Mouse (Mus musculus): ENCODE data around the gene Arvcf. TPM values are rescaled to one million over a fixed set of nuclear protein-coding genes. Genes with fewer than 3 reads are reported as not detected.

Arvcf gene
- polyA plus RNA-seq (2015; fragmentation: Nextera tagmentation; extraction: Ambion mirVana) = 20.0 and 20.6 TPM in 2 replicates

DNA sequence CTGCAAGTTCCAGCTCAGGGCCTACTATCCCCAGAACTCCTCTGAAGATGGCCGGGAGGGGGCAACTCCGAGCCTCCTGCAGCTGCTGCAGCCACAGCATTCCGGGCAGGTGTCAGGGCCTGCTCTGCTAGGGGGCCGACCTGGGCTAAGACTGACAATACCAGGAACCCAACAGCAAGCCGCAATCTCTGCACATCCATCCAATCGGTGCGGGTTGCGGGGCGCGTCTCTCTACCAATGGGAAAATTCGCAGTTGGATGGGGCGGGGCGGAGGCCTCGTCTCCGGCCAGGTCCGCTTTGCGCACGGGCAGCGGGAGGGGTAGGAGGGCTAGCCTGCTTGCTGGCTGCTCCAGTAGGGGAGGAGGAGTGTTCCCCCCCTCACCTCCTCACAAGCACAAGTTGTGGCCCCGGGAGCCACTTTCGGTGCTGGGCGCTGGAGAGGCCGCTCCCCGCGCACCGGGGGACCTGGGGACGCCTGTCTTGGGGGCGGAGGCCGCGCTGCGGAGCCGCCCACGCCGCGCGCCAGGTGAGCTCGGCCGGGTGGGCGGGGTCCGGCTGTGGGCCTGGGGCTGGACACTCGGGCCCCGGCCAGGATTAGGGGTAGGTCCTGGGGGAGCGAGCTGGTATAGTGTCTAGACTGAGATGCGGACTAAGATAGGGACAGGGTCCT lies at the start of gene Arvcf, which contains the start of gene Tango2:
Gene Arvcf, plus strand, starts transcription at position 252 of the 670 bp plus-strand sequence.
Gene Tango2, minus strand, starts transcription at position 173 of the 670 bp plus-strand sequence.
- peak; percentile 89 for ATAC-seq (replicated peaks; ENCODE audit: low FRiP score, low read depth)
- TF ChIP-seq CTCF (IDR thresholded peaks at IDR 0.05; ENCODE audit: low read depth) = peak; percentile 67
- no peaks in the 10 kb centered on the region for H3K4me1 ChIP-seq (replicated peaks; ENCODE audit: insufficient read depth, low read length)
- no peaks in the 10 kb centered on the region for H3K9me3 ChIP-seq (replicated peaks; ENCODE audit: low read length)
- under 1% methylated on average over 38 of the region's 44 CpGs for WGBS
- H3K36me3 ChIP-seq (ENCODE audit: insufficient read depth, low read length) = no peaks in the 10 kb centered on the region
- peak; percentile 96 for DNase-seq (ENCODE audit: low spot score)
- peak within 1 kb of the TSS; percentile 100 for H3K4me2 ChIP-seq (ENCODE audit: low read length)
- peak within 1 kb of the TSS; percentile 60 for H3K4me3 ChIP-seq (replicated peaks; ENCODE audit: low read depth, low read length)
- H3K9ac ChIP-seq (ENCODE audit: low read depth, low read length) = peak within 1 kb of the TSS; percentile 65
- peaks cover 6% of the 10 kb centered on the region; the same call in 1 of the 2 replicates for H3K27me3 ChIP-seq (ENCODE audit: insufficient read depth, low read length)
- no peak within 1 kb of the TSS for H3K27ac ChIP-seq

DNA sequence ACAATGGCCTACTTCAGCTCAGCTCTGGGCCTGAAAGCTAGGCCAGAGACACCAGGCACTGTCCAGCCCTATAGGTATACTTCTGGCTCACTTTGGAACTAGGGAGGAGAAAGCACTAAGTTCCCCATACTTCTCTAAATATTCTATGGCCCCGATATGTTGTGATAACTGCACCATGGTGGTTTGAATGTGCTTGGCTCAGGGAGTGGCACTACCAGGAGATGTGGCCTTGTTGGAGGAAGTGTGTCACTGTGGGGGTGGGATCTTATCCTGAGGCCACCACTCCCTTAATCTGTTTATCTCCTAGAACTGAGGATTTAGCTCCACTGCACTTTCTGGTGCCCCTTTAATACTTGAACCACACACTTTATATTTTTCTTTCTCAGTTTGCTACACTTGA lies 39.8 kb upstream of the Arvcf start:
- Histone ChIP-seq H3K9me3 (replicated peaks; ENCODE audit: low read length) (no peaks in the 10 kb centered on the region), H3K4me3 (replicated peaks; ENCODE audit: low read depth, low read length) (no peak overlapping the region), H3K36me3 (ENCODE audit: insufficient read depth, low read length) (peaks cover 3% of the 10 kb centered on the region; the same call in 1 of the 2 replicates), H3K27me3 (ENCODE audit: insufficient read depth, low read length) (no peaks in the 10 kb centered on the region), H3K9ac (ENCODE audit: low read depth, low read length) (no peak overlapping the region), H3K4me1 (replicated peaks; ENCODE audit: insufficient read depth, low read length) (no peaks in the 10 kb centered on the region), H3K4me2 (ENCODE audit: low read length) (no peak overlapping the region), H3K27ac (no peak overlapping the region)
- DNase-seq (ENCODE audit: low spot score) (no peak), ATAC-seq (replicated peaks; ENCODE audit: low FRiP score, low read depth) (no peak)
- TF ChIP-seq CTCF (IDR thresholded peaks at IDR 0.05; ENCODE audit: low read depth) = no peak
- 92% methylated on average over 1 of the region's 1 CpGs for WGBS

DNA sequence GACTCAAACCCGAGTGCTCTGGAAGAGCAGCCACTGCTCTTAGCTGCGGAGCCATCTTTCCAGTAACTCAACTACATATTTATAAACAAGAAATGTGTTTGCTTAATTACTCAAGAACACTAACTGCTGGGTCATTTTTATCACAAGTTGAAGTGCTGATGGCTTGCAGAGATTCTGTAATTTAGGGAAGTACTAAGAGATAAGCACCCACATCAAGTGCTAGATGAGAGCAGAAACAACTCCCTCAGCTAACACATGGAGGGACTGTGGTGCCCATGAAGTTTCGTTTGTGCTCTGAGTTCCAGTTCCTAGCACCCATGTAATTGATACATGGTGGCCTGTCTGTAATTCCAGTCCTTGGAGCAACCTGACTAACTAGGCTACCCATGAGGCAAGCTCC lies 29.0 kb upstream of the Arvcf start:
- Histone ChIP-seq H3K4me1 (replicated peaks; ENCODE audit: insufficient read depth, low read length) (no peaks in the 10 kb centered on the region), H3K4me2 (ENCODE audit: low read length) (no peak overlapping the region), H3K4me3 (replicated peaks; ENCODE audit: low read depth, low read length) (no peak overlapping the region), H3K9me3 (replicated peaks; ENCODE audit: low read length) (no peaks in the 10 kb centered on the region), H3K9ac (ENCODE audit: low read depth, low read length) (no peak overlapping the region), H3K27me3 (ENCODE audit: insufficient read depth, low read length) (no peaks in the 10 kb centered on the region), H3K27ac (no peak overlapping the region), H3K36me3 (ENCODE audit: insufficient read depth, low read length) (no peaks in the 10 kb centered on the region)
- 76% methylated on average over 3 of the region's 3 CpGs for WGBS
- ATAC-seq (replicated peaks; ENCODE audit: low FRiP score, low read depth) = no peak
- DNase-seq (ENCODE audit: low spot score) = no peak
- no peak for TF ChIP-seq CTCF (IDR thresholded peaks at IDR 0.05; ENCODE audit: low read depth)

DNA sequence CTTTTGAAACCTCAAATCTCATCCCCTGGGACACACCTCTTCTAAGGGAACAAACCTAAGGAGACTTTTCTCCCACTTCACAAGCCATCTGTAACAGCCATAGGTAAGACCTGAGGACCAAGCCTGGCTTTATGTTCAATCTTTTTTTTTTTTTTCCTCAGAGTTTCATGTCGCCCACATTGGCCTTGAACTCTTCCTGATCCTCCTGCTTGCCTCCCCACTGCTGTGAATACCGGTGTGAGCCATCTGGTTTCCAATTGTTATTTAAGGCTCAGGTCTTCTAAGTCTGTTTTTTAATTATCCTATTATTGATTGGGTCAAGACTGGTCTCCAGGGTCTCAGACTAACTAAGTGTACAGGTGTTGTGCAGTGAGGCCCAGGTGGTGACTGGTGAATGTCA lies 26.5 kb upstream of the Arvcf start:
- H3K36me3 ChIP-seq (ENCODE audit: insufficient read depth, low read length) = no peaks in the 10 kb centered on the region
- no peak overlapping the region for H3K9ac ChIP-seq (ENCODE audit: low read depth, low read length)
- no peak overlapping the region for H3K4me3 ChIP-seq (replicated peaks; ENCODE audit: low read depth, low read length)
- 84% methylated on average over 2 of the region's 2 CpGs for WGBS
- H3K9me3 ChIP-seq (replicated peaks; ENCODE audit: low read length) = no peaks in the 10 kb centered on the region
- ATAC-seq (replicated peaks; ENCODE audit: low FRiP score, low read depth) = no peak
- H3K27ac ChIP-seq = no peak overlapping the region
- DNase-seq (ENCODE audit: low spot score) = no peak
- TF ChIP-seq CTCF (IDR thresholded peaks at IDR 0.05; ENCODE audit: low read depth) = no peak
- no peak overlapping the region for H3K4me2 ChIP-seq (ENCODE audit: low read length)
- H3K27me3 ChIP-seq (ENCODE audit: insufficient read depth, low read length) = no peaks in the 10 kb centered on the region
- no peaks in the 10 kb centered on the region for H3K4me1 ChIP-seq (replicated peaks; ENCODE audit: insufficient read depth, low read length)

DNA sequence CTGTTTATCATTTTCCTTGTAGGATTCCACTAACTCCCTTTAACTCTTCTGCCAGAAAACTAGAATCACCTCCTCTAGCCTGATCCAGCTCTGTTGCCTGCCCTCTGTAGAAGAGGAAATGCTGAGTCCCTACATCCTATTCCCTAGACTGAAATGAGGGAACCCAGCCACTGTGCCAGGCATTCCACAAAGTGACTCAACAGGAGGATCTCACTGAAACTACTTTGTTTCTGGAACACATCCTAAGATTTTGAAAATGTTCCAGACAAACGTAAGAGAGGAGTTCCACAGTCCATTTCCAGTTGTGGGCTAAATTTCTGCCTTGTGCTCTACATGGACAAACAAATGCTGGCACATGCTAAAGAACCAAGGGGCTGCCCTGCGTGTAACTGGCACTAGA lies 24.5 kb upstream of the Arvcf start:
- Histone ChIP-seq H3K27ac (no peak overlapping the region), H3K9me3 (replicated peaks; ENCODE audit: low read length) (no peaks in the 10 kb centered on the region), H3K4me1 (replicated peaks; ENCODE audit: insufficient read depth, low read length) (no peaks in the 10 kb centered on the region), H3K4me3 (replicated peaks; ENCODE audit: low read depth, low read length) (no peak overlapping the region), H3K27me3 (ENCODE audit: insufficient read depth, low read length) (no peaks in the 10 kb centered on the region), H3K9ac (ENCODE audit: low read depth, low read length) (no peak overlapping the region), H3K36me3 (ENCODE audit: insufficient read depth, low read length) (no peaks in the 10 kb centered on the region), H3K4me2 (ENCODE audit: low read length) (no peak overlapping the region)
- no peak for TF ChIP-seq CTCF (IDR thresholded peaks at IDR 0.05; ENCODE audit: low read depth)
- 73% methylated on average over 2 of the region's 2 CpGs for WGBS
- ATAC-seq (replicated peaks; ENCODE audit: low FRiP score, low read depth) (no peak), DNase-seq (ENCODE audit: low spot score) (no peak)

DNA sequence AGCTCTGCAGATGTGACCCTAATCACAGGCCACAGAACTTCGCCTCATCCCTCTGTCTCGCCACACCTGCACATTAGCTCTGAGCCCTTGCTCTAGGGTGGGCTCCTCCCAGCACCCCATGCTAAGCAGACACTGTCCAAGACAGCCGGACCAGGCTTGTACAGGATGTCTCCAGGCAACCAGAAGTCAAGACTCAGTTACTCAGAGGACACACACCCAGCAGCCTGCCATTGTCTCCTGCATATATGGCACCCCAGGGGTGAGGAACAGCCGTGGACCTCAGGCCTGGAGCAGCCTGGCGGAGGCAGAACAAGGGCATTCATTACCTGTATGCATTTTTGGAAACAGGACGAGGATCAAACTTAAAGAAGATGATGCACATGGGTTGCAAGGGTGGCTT lies 24.0 kb upstream of the Arvcf start:
- DNase-seq (ENCODE audit: low spot score) (no peak), ATAC-seq (replicated peaks; ENCODE audit: low FRiP score, low read depth) (no peak)
- Histone ChIP-seq H3K4me3 (replicated peaks; ENCODE audit: low read depth, low read length) (no peak overlapping the region), H3K36me3 (ENCODE audit: insufficient read depth, low read length) (no peaks in the 10 kb centered on the region), H3K9me3 (replicated peaks; ENCODE audit: low read length) (no peaks in the 10 kb centered on the region), H3K27me3 (ENCODE audit: insufficient read depth, low read length) (no peaks in the 10 kb centered on the region), H3K4me1 (replicated peaks; ENCODE audit: insufficient read depth, low read length) (no peaks in the 10 kb centered on the region), H3K4me2 (ENCODE audit: low read length) (no peak overlapping the region), H3K27ac (no peak overlapping the region), H3K9ac (ENCODE audit: low read depth, low read length) (no peak overlapping the region)
- no peak for TF ChIP-seq CTCF (IDR thresholded peaks at IDR 0.05; ENCODE audit: low read depth)
- WGBS = 87% methylated on average over 6 of the region's 6 CpGs
